Mouse (Mus musculus) lung, postnatal 0 days (tissue): ENCODE results near the gene Car14. TPM values are rescaled to one million over a fixed set of nuclear protein-coding genes. Genes with fewer than 3 reads are reported as not detected.
A peak's percentile ranks its signal among the peaks of the same experiment; 100 is the strongest.

Experiments
- ATAC-seq: fragments of 200-750 bp; cut with Nextera tagmentation; 2 replicates; pipeline ENCODE4 v1.8.0; 2017; ENCODE audit warnings: moderate library complexity
- DNase-seq: peaks from one replicate; pipeline ENCODE4 v3.0.0-alpha.2; 2016; ENCODE audit warnings: low spot score
- H3K27ac ChIP-seq: fragments of 300-500 bp; sonication (generic); 2 replicates; pipeline ENCODE4 v1.5.1; 2014; ENCODE audit warnings: antibody characterized with exemption, mild to moderate bottlenecking, low read length, mixed read lengths
- H3K27me3 ChIP-seq: fragments of 300-500 bp; sonication (generic); replicated peaks from 2 replicates; pipeline ENCODE4 v1.6.1; 2014; ENCODE audit warnings: low read length, mixed read lengths; ENCODE audit not compliant: insufficient read depth
- H3K36me3 ChIP-seq: fragments of 300-500 bp; sonication (generic); 2 replicates; pipeline ENCODE4 v1.6.1; 2014; ENCODE audit warnings: low read length, mixed read lengths; ENCODE audit not compliant: insufficient read depth
- H3K4me1 ChIP-seq: fragments of 300-500 bp; sonication (generic); 2 replicates; pipeline ENCODE4 v1.6.1; 2014; ENCODE audit warnings: antibody characterized with exemption, low read depth, low read length, mixed read lengths; ENCODE audit not compliant: insufficient read depth
- H3K4me2 ChIP-seq: fragments of 300-500 bp; sonication (generic); replicated peaks from 2 replicates; pipeline ENCODE4 v1.6.1; 2014; ENCODE audit warnings: low read depth, mild to moderate bottlenecking, low read length, moderate library complexity, mixed read lengths
- H3K4me3 ChIP-seq: fragments of 300-500 bp; sonication (generic); 2 replicates; pipeline ENCODE4 v1.5.1; 2014; ENCODE audit warnings: low read depth, low read length
- H3K9ac ChIP-seq: fragments of 300-500 bp; sonication (generic); replicated peaks from 2 replicates; pipeline ENCODE4 v1.6.1; 2014; ENCODE audit warnings: low read depth, mild to moderate bottlenecking
- H3K9me3 ChIP-seq: fragments of 300-500 bp; sonication (generic); 2 replicates; pipeline ENCODE4 v1.6.1; 2016; ENCODE audit warnings: low read length, mixed read lengths
- CTCF ChIP-seq: IDR thresholded peaks from 2 replicates; pipeline ENCODE4 v1.5.1; 2016; ENCODE audit warnings: antibody characterized with exemption, mild to moderate bottlenecking
- EP300 ChIP-seq: IDR thresholded peaks from 2 replicates; pipeline ENCODE4 v1.6.1; 2016; ENCODE audit warnings: antibody characterized with exemption, mild to moderate bottlenecking, control low read depth
- WGBS: fragments of 180-500 bp; shearing (Covaris S2); extraction: QIAGEN DNeasy Blood & Tissue Kit; methylation state at CpG from one replicate; pipeline ENCODE4 v1.1.7; 2014; 5-methylcytosine and 5-hydroxymethylcytosine counted together
- polyA plus RNA-seq: library from polyadenylated mRNA; unstranded; fragments of >200 nt; fragmentation: Nextera tagmentation; extraction: Ambion mirVana; gene quantifications from 2 replicates; pipeline ENCODE4 v1.2.1, GENCODE M21; 2015

Gene Car14
- polyA plus RNA-seq, 1 experiment from 2014 or later: 4.4 TPM

GRCm38 (mm10) chr3:95916760-95917159 is 12.3 kb upstream of the Car14 start:
- H3K4me3 ChIP-seq: no peak overlapping the region
- no peaks in the 10 kb centered on the region for H3K4me1 ChIP-seq
- no peak for ATAC-seq
- H3K27me3 ChIP-seq: no peaks in the 10 kb centered on the region
- H3K4me2 ChIP-seq: no peak overlapping the region
- no peak overlapping the region for H3K9ac ChIP-seq
- H3K9me3 ChIP-seq: no peaks in the 10 kb centered on the region
- no peak overlapping the region for H3K27ac ChIP-seq
- no peaks in the 10 kb centered on the region for H3K36me3 ChIP-seq
- TF ChIP-seq CTCF: no peak
- no peak for TF ChIP-seq EP300
- no peak for DNase-seq
- 58% methylated on average over 7 of the region's 7 CpGs for WGBS

GRCm38 (mm10) chr3:95914706-95915105 is 10.2 kb upstream of the Car14 start:
- ATAC-seq: no peak
- WGBS: 84% methylated on average over 4 of the region's 4 CpGs
- no peaks in the 10 kb centered on the region for H3K4me1 ChIP-seq
- H3K27me3 ChIP-seq: no peaks in the 10 kb centered on the region
- H3K9me3 ChIP-seq: no peaks in the 10 kb centered on the region
- H3K9ac ChIP-seq: no peak overlapping the region
- H3K4me3 ChIP-seq: no peak overlapping the region
- no peak overlapping the region for H3K27ac ChIP-seq
- no peak overlapping the region for H3K4me2 ChIP-seq
- no peak for DNase-seq
- TF ChIP-seq CTCF (no peak), EP300 (no peak)
- no peaks in the 10 kb centered on the region for H3K36me3 ChIP-seq

DNA sequence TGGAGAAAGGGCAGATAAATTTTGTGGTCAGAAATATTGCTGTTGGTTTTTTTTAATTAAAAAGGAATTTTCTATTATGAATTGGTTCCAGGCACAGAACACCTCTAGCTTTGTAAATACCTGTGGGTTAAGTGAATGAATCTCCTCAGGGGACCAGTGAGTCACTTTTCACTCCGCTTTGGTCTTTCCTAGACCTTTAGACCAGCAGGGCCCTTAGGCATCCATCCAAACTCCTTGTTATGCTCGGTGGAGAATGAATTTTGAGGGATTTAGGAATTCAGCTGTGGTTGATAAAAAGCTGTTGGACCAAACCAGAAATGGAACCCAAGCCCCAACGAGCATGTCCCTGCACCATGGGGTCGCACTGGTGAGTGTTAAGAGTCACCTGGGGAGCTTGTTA is 3.1 kb upstream of the Car14 start:
- H3K36me3 ChIP-seq: no peaks in the 10 kb centered on the region
- 0 out of 2 replicates have a peak, but pooled peaks cover 4% of the 10 kb centered on the region for H3K27me3 ChIP-seq
- no peak overlapping the region for H3K4me2 ChIP-seq
- no peak overlapping the region for H3K9ac ChIP-seq
- ATAC-seq (no peak), DNase-seq (no peak)
- no peak overlapping the region for H3K27ac ChIP-seq
- H3K4me3 ChIP-seq: no peak overlapping the region
- peaks cover 11% of the 10 kb centered on the region for H3K4me1 ChIP-seq
- H3K9me3 ChIP-seq: no peaks in the 10 kb centered on the region
- 42% methylated on average over 4 of the region's 4 CpGs for WGBS
- no peak for TF ChIP-seq CTCF
- no peak for TF ChIP-seq EP300

- TF ChIP-seq EP300 (no peak), CTCF (peak; percentile 93)
- 0 out of 2 replicates have a peak, but pooled peaks cover 4% of the 10 kb centered on the region for H3K27me3 ChIP-seq
- ATAC-seq (no peak), DNase-seq (peak; percentile 70)
- H3K4me2 ChIP-seq: peak overlapping the region; percentile 61
- H3K9me3 ChIP-seq: no peaks in the 10 kb centered on the region
- peak overlapping the region; percentile 30 for H3K4me3 ChIP-seq
- H3K27ac ChIP-seq: no peak overlapping the region
- H3K4me1 ChIP-seq: peaks cover 11% of the 10 kb centered on the region
- no peaks in the 10 kb centered on the region for H3K36me3 ChIP-seq
- no peak overlapping the region for H3K9ac ChIP-seq
- WGBS: under 1% methylated on average over 12 of the region's 12 CpGs
Measured at GRCm38 (mm10) chr3:95906860-95907259, 2.4 kb upstream of the Car14 start.

DNA sequence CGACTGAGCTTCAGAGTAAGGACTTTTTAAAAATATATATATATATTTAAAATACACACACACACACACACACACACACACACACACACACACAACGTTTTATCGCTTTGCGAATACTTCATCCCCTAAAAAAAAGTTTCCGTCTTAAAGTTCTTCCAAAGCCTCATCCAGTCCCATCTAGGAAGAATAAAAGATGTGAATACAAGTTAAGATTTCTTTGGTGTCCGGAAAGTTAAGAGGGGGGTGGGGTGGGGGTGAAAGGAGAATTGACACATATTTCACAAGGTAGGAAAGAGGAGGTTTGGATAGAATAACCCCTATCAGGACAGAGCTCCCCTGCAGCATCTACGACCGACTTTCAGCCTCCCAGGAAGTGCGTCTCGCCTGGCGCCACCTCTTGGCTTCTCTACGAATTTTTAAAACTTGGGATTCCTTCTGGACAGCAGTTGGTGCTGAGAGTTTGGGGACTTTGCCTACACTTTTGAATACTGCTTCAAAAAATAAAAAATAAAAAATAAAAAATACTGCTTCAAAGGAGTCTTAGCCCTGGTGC is 1.5 kb upstream of the Car14 start:
- Histone ChIP-seq H3K36me3 (no peaks in the 10 kb centered on the region), H3K4me1 (peaks cover 11% of the 10 kb centered on the region), H3K4me3 (peak overlapping the region; percentile 30; the same call in 1 of the 2 replicates), H3K9ac (no peak overlapping the region), H3K27me3 (0 out of 2 replicates have a peak, but pooled peaks cover 4% of the 10 kb centered on the region), H3K27ac (no peak overlapping the region), H3K9me3 (no peaks in the 10 kb centered on the region), H3K4me2 (peak overlapping the region; percentile 61)
- no peak for TF ChIP-seq EP300
- TF ChIP-seq CTCF: peak; percentile 74
- ATAC-seq: peak; percentile 45; the same call in 1 of the 2 replicates
- WGBS: under 1% methylated on average over 12 of the region's 12 CpGs
- peak; percentile 81 for DNase-seq

DNA sequence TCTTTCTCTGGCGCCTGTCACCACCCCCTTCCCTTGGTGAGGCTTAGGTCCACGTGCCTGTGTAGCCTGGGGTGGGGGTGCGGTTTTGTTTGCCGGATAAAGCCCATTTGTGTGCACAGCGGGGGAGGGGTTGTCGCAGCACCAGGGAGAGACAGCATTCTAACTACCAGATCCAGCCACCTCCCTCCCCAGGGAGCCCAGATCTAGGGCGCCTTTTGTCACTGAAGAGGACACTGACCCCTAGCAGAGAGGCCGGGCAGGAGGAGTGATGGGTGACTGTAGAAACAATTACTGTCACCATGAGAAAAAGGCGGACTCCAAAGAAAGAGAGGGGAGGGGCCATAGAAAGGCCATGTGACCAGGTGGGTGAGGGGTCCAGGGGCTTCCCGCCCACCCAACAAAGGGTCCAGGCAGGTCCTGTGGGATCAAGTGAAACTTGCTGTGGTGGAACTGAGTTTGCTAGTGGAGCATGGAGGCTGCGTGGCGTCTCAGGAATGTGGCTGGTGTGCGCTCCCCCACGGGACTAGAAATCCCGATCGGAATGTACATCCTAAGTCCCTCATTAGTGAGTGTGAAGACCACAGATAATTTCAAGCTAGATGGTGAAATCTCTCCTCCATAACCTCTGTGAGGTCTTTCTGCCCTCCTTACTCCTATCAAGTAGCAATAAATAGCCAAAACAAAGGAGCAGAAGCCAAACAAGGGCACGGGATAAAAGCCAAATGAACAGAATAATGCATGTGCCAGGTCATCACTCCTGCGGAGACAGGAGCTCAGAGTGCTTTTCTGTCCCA is 852 bp upstream of the Car14 start:
- peaks cover 11% of the 10 kb centered on the region for H3K4me1 ChIP-seq
- 0 out of 2 replicates have a peak, but pooled peaks cover 4% of the 10 kb centered on the region for H3K27me3 ChIP-seq
- H3K4me2 ChIP-seq: peak overlapping the region; percentile 61
- ATAC-seq (peak; percentile 68), DNase-seq (peak; percentile 40)
- no peaks in the 10 kb centered on the region for H3K36me3 ChIP-seq
- H3K27ac ChIP-seq: no peak overlapping the region
- peak overlapping the region; percentile 19; the same call in 1 of the 2 replicates for H3K4me3 ChIP-seq
- no peak for TF ChIP-seq CTCF
- no peak for TF ChIP-seq EP300
- no peaks in the 10 kb centered on the region for H3K9me3 ChIP-seq
- H3K9ac ChIP-seq: no peak overlapping the region
- WGBS: under 1% methylated on average over 18 of the region's 18 CpGs
